Mouse (Mus musculus): Measurements from ENCODE around the gene Lrmda.

The Lrmda gene

GRCm38 (mm10) chr14:22509747-22510530 lies 490.4 kb downstream of the Lrmda start:
- DNase-seq (ENCODE audit: low spot score), result no peak

DNA sequence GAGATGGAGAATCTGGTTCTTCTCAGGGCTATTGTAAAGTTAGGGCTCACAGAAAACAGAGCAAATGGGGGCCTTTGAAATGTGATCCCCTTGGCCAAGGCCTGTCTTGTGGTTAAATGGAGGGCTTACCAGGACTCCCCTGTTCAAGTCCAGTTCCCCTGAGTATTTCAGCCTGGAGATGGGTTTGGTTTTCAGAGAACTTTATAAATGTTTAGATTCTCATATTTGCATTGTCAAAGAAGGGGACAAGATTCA lies 490.9 kb downstream of the Lrmda start:
- no peak for DNase-seq (ENCODE audit: low spot score)

GRCm38 (mm10) chr14:22514362-22515084 lies 495.0 kb downstream of the Lrmda start:
- DNase-seq (ENCODE audit: low spot score), result no peak

DNA sequence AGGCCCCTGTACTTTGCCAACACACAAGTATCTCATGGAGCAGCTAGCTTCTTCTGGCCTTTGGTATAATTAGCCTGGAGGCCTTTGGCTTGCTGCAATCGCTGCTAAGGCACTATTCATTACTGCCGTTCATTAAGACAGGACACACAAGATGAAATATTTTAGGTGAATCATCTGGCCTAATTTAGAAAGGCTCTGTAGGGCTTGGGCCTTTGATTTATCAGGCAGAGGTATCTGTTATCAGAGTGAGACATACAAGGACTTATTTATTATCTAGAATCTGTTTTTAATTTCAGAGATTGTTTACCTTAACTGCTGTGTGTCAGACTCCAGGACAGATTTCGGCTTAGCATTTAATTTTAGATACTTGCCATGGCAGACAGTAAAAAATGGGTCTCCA lies 511.2 kb downstream of the Lrmda start:
- DNase-seq (ENCODE audit: low spot score), result no peak

- no peak for DNase-seq (ENCODE audit: low spot score)
Measured at GRCm38 (mm10) chr14:22533501-22533900, 514.0 kb downstream of the Lrmda start.

DNA sequence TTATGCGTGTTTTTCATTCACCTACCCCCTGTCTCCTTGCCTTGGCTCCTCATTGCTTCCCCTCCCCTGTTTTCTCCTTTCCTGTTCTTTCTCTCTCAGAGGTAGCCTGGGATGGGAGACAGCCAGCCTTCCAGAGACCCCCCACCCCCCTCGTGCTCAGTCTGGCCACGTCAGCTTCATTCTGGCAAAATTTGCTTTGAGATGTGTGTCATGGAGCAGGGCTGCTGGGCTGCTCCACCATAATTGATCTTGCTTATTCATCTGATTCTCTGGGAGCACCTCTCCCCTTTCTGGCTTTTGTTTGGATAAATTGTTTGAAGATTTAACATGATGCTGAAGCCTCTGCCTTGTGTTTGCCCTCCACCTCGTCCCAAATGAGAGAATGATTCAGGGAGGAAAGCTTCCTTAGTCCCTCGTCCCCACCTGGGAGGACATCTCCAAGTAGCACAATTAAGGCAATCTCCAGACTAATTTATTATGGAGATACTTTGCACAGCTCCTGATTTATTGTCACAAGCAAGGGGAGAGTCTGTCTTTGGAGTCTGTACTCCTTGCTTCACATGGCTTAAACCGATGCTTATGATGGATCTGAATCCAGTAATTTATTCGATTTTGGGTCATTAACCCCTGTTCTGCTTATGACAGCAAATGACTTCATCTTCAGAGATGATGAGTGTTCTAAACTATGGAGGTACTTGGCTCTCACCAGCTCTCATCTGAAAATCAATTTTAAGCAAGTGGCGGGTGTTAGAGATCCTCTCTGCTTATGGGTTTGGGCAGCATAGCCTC lies 526.6 kb downstream of the Lrmda start:
- DNase-seq (ENCODE audit: low spot score), result no peak

DNA sequence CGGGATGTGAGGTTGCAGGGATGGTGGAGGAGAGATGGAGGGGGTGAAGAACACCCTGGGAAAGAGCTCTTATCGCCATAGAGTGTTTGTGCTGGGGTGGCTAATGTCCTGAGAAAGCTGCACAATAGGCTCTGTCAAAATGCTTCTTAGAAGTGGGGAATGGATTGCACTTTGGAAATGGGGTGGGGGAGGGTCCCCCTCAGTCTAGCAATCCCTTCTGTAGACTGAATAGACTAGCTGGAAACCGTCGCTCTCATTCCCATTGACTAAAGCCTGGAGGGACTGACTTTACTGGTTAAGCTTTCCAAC lies 527.1 kb downstream of the Lrmda start:
- DNase-seq (ENCODE audit: low spot score), result no peak

- DNase-seq (ENCODE audit: low spot score), result no peak
Measured at GRCm38 (mm10) chr14:22548286-22548685, 528.8 kb downstream of the Lrmda start.

DNA sequence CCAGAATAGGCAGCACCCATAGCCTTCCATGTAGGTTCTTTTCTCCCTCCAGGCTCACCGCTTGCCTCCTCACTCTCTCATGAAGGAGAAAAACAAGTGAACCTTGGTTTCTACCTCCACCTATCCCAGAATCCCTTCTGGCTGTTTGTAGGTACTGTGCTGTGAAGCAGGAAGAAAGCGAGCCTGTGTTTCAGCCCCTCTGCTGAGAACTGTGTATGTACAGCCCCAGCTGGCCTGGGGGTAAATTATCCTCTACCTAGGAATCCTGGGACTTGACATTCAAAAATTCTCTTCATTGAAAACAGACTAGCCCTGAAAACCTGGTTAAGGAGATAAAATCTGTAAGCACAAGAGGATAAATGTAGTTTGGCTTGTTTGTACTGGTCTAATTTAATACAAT lies 529.7 kb downstream of the Lrmda start:
- DNase-seq (ENCODE audit: low spot score), result no peak

DNA sequence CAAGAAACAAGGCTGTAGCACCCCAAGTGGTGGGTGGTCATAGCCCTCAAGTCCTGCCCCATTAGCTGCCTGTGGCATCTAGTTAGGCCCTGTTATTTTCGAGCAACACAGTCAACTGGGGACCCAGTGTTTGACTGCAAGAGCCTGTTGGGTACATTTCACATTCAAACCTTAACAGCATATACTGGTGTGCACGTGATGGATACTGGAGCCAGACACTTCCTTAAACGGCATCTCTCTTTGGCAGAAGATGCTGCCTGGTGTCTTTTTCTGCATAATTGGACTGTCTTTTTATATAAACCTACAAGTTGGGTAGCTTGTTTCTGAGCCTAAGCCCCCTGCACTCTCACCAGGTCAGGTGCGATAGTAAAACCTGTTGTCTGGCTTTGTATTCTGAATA lies 532.8 kb downstream of the Lrmda start:
- no peak for DNase-seq (ENCODE audit: low spot score)

DNA sequence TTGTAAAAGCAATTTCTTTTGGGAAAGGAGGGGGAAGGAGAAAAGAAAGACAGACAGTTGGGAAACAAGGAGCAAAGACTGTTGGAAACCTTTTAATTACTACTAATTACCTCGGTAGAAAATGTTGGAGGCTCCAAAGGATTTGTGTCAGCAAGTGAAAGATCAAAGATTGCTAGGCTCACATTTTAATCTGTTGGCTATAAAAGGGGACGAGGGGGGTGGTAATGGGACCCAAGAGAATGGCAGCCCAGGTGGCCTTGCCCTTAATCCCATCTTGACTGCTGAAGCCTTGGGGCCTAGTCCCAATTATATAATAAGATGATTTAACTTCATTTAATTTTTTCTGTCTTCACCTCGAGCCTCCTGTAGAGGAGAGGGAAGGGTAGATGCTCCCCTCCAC lies 533.3 kb downstream of the Lrmda start:
- DNase-seq (ENCODE audit: low spot score), result no peak

- DNase-seq (ENCODE audit: low spot score), result no peak
Measured at GRCm38 (mm10) chr14:22553717-22554116, 534.2 kb downstream of the Lrmda start.

GRCm38 (mm10) chr14:22572486-22572885 lies 553.0 kb downstream of the Lrmda start:
- no peak for DNase-seq (ENCODE audit: low spot score)

DNA sequence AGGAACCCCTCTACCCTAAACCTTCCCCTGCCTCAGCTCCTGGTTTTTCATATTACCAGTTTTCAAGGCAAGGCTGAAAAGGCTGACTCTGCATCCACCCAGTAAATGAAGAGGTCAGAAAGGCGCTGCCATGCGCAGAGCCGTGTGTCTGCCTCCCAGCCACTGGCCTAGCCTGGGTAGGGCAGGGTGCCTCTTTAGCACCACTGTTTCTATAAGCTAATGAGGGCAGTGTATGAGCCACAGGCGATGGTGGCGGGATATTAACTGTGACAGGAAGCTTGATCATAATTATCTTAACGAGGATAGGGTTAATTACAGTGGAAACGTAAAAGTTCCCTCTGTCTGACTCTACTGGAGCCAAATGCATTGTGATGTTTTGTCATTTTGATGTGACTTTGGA lies 554.1 kb downstream of the Lrmda start:
- DNase-seq (ENCODE audit: low spot score), result no peak

- no peak for DNase-seq (ENCODE audit: low spot score)
Measured at GRCm38 (mm10) chr14:22574006-22574405, 554.5 kb downstream of the Lrmda start.

DNA sequence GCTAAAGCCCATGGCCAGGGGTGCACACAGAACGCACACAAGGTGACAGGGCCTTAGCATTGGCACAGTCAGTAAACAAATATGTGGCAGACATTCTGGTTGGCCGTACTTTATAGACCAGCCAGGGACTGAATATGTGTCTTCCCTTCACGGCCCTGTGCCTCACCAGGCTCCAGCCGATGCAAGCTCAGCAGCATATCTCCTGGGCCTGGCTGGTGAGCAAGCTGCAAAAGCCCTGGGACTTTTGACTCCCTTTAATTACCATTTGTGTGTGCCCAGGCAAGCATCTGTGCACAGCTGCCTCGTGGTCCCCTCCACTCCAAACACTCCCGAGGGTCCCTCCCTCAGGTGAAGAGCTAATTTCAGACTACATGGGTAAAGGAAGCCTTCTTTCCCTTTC lies 556.9 kb downstream of the Lrmda start:
- no peak for DNase-seq (ENCODE audit: low spot score)

DNA sequence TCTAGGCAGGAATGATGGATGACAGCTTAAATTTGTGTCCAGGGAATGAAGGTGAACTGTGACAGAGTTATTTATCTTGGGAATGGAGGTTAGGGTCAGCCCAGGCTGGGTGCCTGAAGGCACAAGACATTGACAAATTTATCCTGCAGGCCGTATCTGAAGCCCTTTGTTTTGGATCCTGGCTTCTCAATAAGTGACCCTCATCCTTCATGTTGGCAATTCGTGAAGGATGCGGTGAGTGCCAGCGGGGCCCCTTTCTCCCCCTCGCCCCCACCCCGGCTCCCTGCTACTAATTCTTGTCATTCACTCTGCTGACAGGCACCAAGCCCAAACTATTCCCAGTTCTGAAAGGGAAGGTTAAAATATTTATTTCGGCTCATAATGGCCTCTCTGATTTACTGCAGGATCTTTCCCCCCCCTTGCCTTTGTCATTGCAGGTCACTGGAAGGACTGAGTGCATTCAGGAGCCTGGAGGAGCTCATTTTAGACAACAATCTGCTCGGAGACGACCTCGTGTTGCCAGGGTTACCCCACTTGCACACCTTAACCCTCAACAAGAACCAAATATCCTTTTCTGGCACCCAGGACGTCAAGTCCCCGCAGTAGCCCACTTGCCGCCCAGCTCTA lies 558.0 kb downstream of the Lrmda start:
- DNase-seq (ENCODE audit: low spot score), result no peak

DNA sequence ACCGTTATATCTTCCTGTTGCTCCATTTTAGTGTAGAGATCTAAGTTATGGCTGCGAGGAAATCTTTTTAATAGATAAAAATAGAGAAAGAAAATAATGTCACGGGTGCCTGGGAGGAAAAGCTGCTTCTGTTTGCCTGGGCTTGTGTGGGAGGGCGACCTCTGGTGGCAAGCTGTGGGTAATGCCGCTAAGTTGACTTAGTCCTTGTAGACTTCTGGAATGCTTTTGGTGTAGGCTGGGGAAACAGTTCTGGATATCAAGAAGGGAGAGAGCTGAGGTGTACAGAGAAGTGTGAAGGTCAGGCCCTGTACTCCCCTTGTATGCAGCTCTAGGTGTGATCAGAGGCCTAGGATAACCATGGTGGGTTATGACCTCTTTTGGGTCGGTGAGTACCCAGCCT lies 558.7 kb downstream of the Lrmda start:
- DNase-seq (ENCODE audit: low spot score), result peak; percentile 59

DNA sequence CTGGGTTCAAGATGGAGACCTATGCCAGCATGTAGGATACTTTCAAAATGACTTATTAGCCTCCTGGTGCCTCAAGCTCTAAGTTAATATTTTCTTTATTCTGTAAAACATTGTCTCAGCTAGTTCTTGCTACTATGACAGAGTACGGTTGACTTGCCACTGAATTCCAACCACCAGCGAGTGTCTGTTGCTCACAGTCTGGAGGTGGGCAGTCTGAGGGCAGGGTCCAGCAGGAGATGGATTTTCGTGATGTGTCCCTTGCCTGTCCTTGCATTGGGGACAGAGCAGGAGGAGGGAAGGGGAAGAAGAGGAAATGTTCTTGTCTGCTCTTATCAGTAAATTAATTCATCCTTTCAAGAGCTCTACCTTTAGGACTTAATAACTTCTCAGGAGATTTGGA lies 559.5 kb downstream of the Lrmda start:
- DNase-seq (ENCODE audit: low spot score), result no peak

DNA sequence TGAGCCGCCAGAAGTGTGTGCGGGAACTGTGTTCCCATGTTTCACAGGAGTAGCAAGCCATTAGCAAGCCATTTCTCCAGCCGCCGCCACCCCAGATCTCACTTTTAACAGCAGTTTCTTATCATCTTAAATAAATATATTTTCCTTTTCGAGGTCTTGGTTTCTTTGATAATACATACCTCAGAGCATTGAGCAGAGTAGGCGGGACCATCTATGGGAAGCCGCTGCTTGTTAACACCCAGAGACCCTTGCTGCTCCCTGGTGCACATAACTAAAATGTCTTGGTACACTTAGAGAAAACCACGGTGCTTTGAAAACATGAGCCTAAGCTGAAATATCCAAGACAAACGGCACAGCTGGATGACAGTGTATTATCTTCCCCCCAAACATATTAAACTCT lies 562.6 kb downstream of the Lrmda start:
- no peak for DNase-seq (ENCODE audit: low spot score)

GRCm38 (mm10) chr14:22586281-22586680 lies 566.8 kb downstream of the Lrmda start:
- no peak for DNase-seq (ENCODE audit: low spot score)

GRCm38 (mm10) chr14:22586796-22587195 lies 567.3 kb downstream of the Lrmda start:
- DNase-seq (ENCODE audit: low spot score), result no peak

Measured in urinary bladder, postnatal 10 days (tissue).